In the genomic region with DNA sequence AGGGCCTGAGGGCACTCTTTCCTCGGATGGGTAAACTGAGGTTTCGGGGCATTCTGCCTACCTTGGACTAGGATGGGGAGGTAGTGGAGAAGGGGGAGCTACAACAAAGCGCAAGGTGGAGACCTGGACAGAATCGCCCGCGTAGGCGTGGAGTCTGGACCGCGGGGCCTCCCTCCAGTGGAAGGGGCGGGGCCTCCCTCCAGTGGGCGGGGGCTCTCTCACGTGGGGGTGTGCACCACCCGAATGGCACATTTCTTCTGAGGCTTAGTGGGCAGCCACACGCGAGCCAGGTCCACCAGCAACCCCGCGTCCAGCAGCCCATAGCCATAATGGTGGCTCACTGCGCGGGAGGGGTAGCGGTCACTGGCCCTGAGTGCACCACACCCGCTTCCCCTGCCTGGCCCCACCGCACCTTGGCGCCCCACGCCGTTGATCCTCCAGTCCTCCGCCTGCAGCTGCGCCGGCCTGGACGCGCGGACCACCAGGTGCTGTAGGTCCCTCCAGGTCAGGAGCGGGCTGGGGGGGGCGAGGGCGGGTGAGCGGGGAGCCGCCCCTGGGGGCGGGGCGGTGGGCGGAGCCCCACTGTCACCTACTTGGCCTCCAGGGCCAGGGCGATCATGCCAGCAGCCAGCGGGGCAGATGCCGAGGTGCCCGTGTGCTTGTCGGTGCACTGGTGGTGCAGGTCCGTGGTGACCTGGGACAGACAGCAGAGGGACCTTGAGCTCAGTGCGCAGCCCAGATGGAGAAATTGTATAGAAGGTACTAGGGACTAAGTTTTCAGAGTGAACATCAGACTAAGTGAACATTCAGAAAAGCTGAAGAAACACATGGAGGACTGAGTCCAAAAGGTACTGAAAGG, we compare ENCODE assay signal across 8 mouse cellular contexts. TPM values are rescaled to one million over a fixed set of nuclear protein-coding genes. Genes with fewer than 3 reads are reported as not detected.
DNase-seq lines count a peak whose midpoint lies in the region; ATAC-seq and TF ChIP-seq lines count a peak whose summit lies in the region.

No protein-coding gene starts in this region.

- TF ChIP-seq CTCF in ES-Bruce4 (IDR thresholded peaks at IDR 0.05; ENCODE audit: low read depth, low read length): no peak
- TF ChIP-seq CTCF in spleen, adult 2 months (IDR thresholded peaks at IDR 0.05; ENCODE audit: extremely low read depth, insufficient read depth, insufficient read length, insufficient replicate concordance): no peak

- under 1% methylated on average over 46 of the region's 46 CpGs for WGBS in forebrain, embryonic 11.5 days
- WGBS in spleen, adult 2 months: 1% methylated on average over 44 of the region's 46 CpGs

- no peak for TF ChIP-seq EP300 in ES-Bruce4 (IDR thresholded peaks at IDR 0.05; ENCODE audit: insufficient read depth, low read depth, low read length)

- DNase-seq in brain, adult 2 months (ENCODE audit: low read depth, low spot score): peak; percentile 74
- peak; percentile 79 for DNase-seq in forebrain, embryonic 11.5 days (ENCODE audit: low spot score)
- peak; percentile 48 for DNase-seq in heart, postnatal 25 days (ENCODE audit: low spot score)
- DNase-seq in kidney, postnatal 4 days: peak; percentile 80 to 86
- peak in 1 of 2 experiments; percentile 70 for DNase-seq in spleen, adult 2 months (ENCODE audit: low read depth in 1 of 2, low spot score in 2 of 2)
- DNase-seq in frontal cortex, postnatal 36 days (ENCODE audit: low spot score in 2 of 2): no peak

- peak overlapping the region; percentile 74 for H3K4me2 ChIP-seq in forebrain, embryonic 11.5 days (ENCODE audit: low read depth, low read length, severe bottlenecking)

- peak; percentile 36; the same call in 1 of the 2 replicates for ATAC-seq in forebrain, embryonic 11.5 days (replicated peaks; ENCODE audit: low FRiP score)
- ATAC-seq in megakaryocyte-erythroid progenitor cell, adult 5-6 weeks (replicated peaks; ENCODE audit: low FRiP score, low TSS enrichment, poor library complexity, severe bottlenecking): peak; percentile 47

- peak overlapping the region; percentile 77 for H3K4me3 ChIP-seq in ES-Bruce4 (ENCODE audit: low read depth, low read length)
- peak overlapping the region; percentile 44 for H3K4me3 ChIP-seq in forebrain, embryonic 11.5 days (ENCODE audit: low read depth, low read length)
- H3K4me3 ChIP-seq in spleen, adult 2 months (ENCODE audit: extremely low read depth, insufficient read depth, insufficient read length): peak overlapping the region; percentile 76

- peaks cover 1% of the 10 kb centered on the region for H3K4me1 ChIP-seq in ES-Bruce4 (ENCODE audit: control insufficient read depth, insufficient read depth, low read length)
- H3K4me1 ChIP-seq in forebrain, embryonic 11.5 days (replicated peaks; ENCODE audit: control insufficient read depth, insufficient read depth, low read length): peaks cover 18% of the 10 kb centered on the region; the same call in 1 of the 2 replicates
- H3K4me1 ChIP-seq in spleen, adult 2 months (ENCODE audit: control insufficient read depth, insufficient read depth, insufficient read length): peaks cover 33% of the 10 kb centered on the region

- no peak overlapping the region for H3K27ac ChIP-seq in ES-Bruce4 (ENCODE audit: insufficient read depth, low read length)
- no peak overlapping the region for H3K27ac ChIP-seq in forebrain, embryonic 11.5 days (ENCODE audit: low read depth, low read length)
- no peak overlapping the region for H3K27ac ChIP-seq in spleen, adult 2 months (ENCODE audit: insufficient read depth, low read length)

- H3K9me3 ChIP-seq in ES-Bruce4 (replicated peaks; ENCODE audit: control insufficient read depth, insufficient read depth, low read length, poor library complexity, severe bottlenecking): no peaks in the 10 kb centered on the region
- H3K9me3 ChIP-seq in forebrain, embryonic 11.5 days (ENCODE audit: control insufficient read depth, low read length): no peaks in the 10 kb centered on the region

- no peaks in the 10 kb centered on the region for H3K27me3 ChIP-seq in ES-Bruce4 (ENCODE audit: control insufficient read depth, insufficient read depth, low read length, poor library complexity, severe bottlenecking)
- no peaks in the 10 kb centered on the region; the same call in 1 of the 2 replicates for H3K27me3 ChIP-seq in forebrain, embryonic 11.5 days (ENCODE audit: control insufficient read depth, insufficient read depth, low read length)
- H3K27me3 ChIP-seq in spleen, adult 2 months (ENCODE audit: control insufficient read depth, insufficient read depth, low read length): no peaks in the 10 kb centered on the region

- peak overlapping the region; percentile 23 for H3K9ac ChIP-seq in ES-Bruce4 (ENCODE audit: low read depth, poor library complexity, severe bottlenecking)
- peak overlapping the region; percentile 51 for H3K9ac ChIP-seq in forebrain, embryonic 11.5 days (ENCODE audit: low read length)

- intact Hi-C loops in heart, postnatal 25 days (cut with DNase I): no loop called here

- no peak for TF ChIP-seq POLR2A in ES-Bruce4 (IDR thresholded peaks at IDR 0.05; ENCODE audit: insufficient read depth, low read length)
- TF ChIP-seq POLR2A in spleen, adult 2 months (IDR thresholded peaks at IDR 0.05; ENCODE audit: low read depth, low read length): no peak

- no peaks in the 10 kb centered on the region for H3K36me3 ChIP-seq in ES-Bruce4 (ENCODE audit: control insufficient read depth, insufficient read depth, low read length, poor library complexity, severe bottlenecking)
- no peaks in the 10 kb centered on the region; the same call in 1 of the 2 replicates for H3K36me3 ChIP-seq in forebrain, embryonic 11.5 days (ENCODE audit: control insufficient read depth, insufficient read depth, low read length)
- H3K36me3 ChIP-seq in spleen, adult 2 months (ENCODE audit: control insufficient read depth, insufficient read depth, low read length): peaks cover 6% of the 10 kb centered on the region

RNA-seq across cellular contexts. Expression of gene 2310011J03Rik, which starts 3.2 kb away (rescaled TPM):
- 11.6 and 13.2 TPM in 2 replicates for polyA plus RNA-seq in ES-Bruce4 (2011; ENCODE audit: insufficient read depth, insufficient read length, low read depth, missing spikeins)
- polyA plus RNA-seq in forebrain, embryonic 11.5 days (2014; fragmentation: Nextera tagmentation; extraction: Ambion mirVana): 39.7 and 45.2 TPM in 2 replicates
- 10 to 100 TPM; 11.4 to 13.8 TPM for total RNA-seq in heart, postnatal 25 days (2021)
- total RNA-seq in megakaryocyte-erythroid progenitor cell, adult 5-6 weeks (2014; fragmentation: Nextera tagmentation): 34.1 and 50.4 TPM in 2 replicates
- 16.6 and 21.3 TPM in 2 replicates for total RNA-seq in megakaryocyte-erythroid progenitor cell, adult 5-6 weeks (2017)
- polyA plus RNA-seq in spleen, adult 2 months (2012; rRNA removed): 40.6 and 56.7 TPM in 2 replicates

RNA-seq across cellular contexts. Expression of gene Pcsk4, which starts 5.8 kb away (rescaled TPM):
- 2.8 and 3.1 TPM in 2 replicates for polyA plus RNA-seq in ES-Bruce4 (2011; ENCODE audit: insufficient read depth, insufficient read length, low read depth, missing spikeins)
- 3.8 and 4.5 TPM in 2 replicates for polyA plus RNA-seq in forebrain, embryonic 11.5 days (2014; fragmentation: Nextera tagmentation; extraction: Ambion mirVana)
- total RNA-seq in heart, postnatal 25 days (2021): 1 to 10 TPM; 1.3 to 1.6 TPM
- total RNA-seq in megakaryocyte-erythroid progenitor cell, adult 5-6 weeks (2014; fragmentation: Nextera tagmentation): 16.1 and 23.0 TPM in 2 replicates
- total RNA-seq in megakaryocyte-erythroid progenitor cell, adult 5-6 weeks (2017): 1.6 and 2.6 TPM in 2 replicates
- 6.2 and 10.0 TPM in 2 replicates for polyA plus RNA-seq in spleen, adult 2 months (2012; rRNA removed)

RNA-seq across cellular contexts. Expression of gene Reep6, which starts 6.3 kb away (rescaled TPM):
- 17.3 and 17.6 TPM in 2 replicates for polyA plus RNA-seq in ES-Bruce4 (2011; ENCODE audit: insufficient read depth, insufficient read length, low read depth, missing spikeins)
- polyA plus RNA-seq in forebrain, embryonic 11.5 days (2014; fragmentation: Nextera tagmentation; extraction: Ambion mirVana): 7.0 and 8.0 TPM in 2 replicates
- total RNA-seq in heart, postnatal 25 days (2021): 1 to 10 TPM; 1.9 to 2.1 TPM
- total RNA-seq in megakaryocyte-erythroid progenitor cell, adult 5-6 weeks (2014; fragmentation: Nextera tagmentation): 23.1 and 23.7 TPM in 2 replicates
- 2.7 and 6.8 TPM in 2 replicates for total RNA-seq in megakaryocyte-erythroid progenitor cell, adult 5-6 weeks (2017)
- polyA plus RNA-seq in spleen, adult 2 months (2012; rRNA removed): 2.1 and 2.5 TPM in 2 replicates

RNA-seq across cellular contexts. Expression of gene Adamtsl5, which starts 24.7 kb away (rescaled TPM):
- polyA plus RNA-seq in ES-Bruce4 (2011; ENCODE audit: insufficient read depth, insufficient read length, low read depth, missing spikeins): 3.8 and 5.4 TPM in 2 replicates
- 0.51 and 0.76 TPM in 2 replicates for polyA plus RNA-seq in forebrain, embryonic 11.5 days (2014; fragmentation: Nextera tagmentation; extraction: Ambion mirVana)
- total RNA-seq in heart, postnatal 25 days (2021): 10 to 100 TPM; 68.4 to 71.7 TPM
- total RNA-seq in megakaryocyte-erythroid progenitor cell, adult 5-6 weeks (2014; fragmentation: Nextera tagmentation): 1.5 and 3.3 TPM in 2 replicates
- 0.30 and 2.3 TPM in 2 replicates for total RNA-seq in megakaryocyte-erythroid progenitor cell, adult 5-6 weeks (2017)
- polyA plus RNA-seq in spleen, adult 2 months (2012; rRNA removed): 8.8 and 14.3 TPM in 2 replicates

RNA-seq across cellular contexts. Expression of gene Apc2, which starts 27.7 kb away (rescaled TPM):
- 3.2 and 3.8 TPM in 2 replicates for polyA plus RNA-seq in ES-Bruce4 (2011; ENCODE audit: insufficient read depth, insufficient read length, low read depth, missing spikeins)
- 75.5 and 77.7 TPM in 2 replicates for polyA plus RNA-seq in forebrain, embryonic 11.5 days (2014; fragmentation: Nextera tagmentation; extraction: Ambion mirVana)
- total RNA-seq in heart, postnatal 25 days (2021): 1 to 10 TPM; 3.4 to 4.0 TPM
- total RNA-seq in megakaryocyte-erythroid progenitor cell, adult 5-6 weeks (2014; fragmentation: Nextera tagmentation): 0.07 TPM in 1 of 2 replicates, not detected in the other
- not detected in 2 replicates for total RNA-seq in megakaryocyte-erythroid progenitor cell, adult 5-6 weeks (2017)
- polyA plus RNA-seq in spleen, adult 2 months (2012; rRNA removed): 0.68 and 1.00 TPM in 2 replicates

Comparison
In these comparisons a context has a peak if more than half of its experiments do, and no peak if none do; other contexts are left out.
1. DNase-seq: peak in brain, adult 2 months (single experiment), forebrain, embryonic 11.5 days (single experiment), heart, postnatal 25 days (single experiment) and kidney, postnatal 4 days (2 of 2); none in frontal cortex, postnatal 36 days (0 of 2).
2. Peak in every context shown above with its lines, with median percentiles within 50 percentile points of each other: H3K4me3 ChIP-seq.